Mouse (Mus musculus) hindbrain, postnatal 0 days (tissue): Measurements from ENCODE around the gene Cfap70. TPM values are rescaled to one million over a fixed set of nuclear protein-coding genes. Genes with fewer than 3 reads are reported as not detected.
A peak's percentile ranks its signal among the peaks of the same experiment; 100 is the strongest.

Experiments
- ATAC-seq: fragments of 200-750 bp; cut with Nextera tagmentation; 2 replicates; pipeline ENCODE4 v1.8.0; 2017; ENCODE audit warnings: mild to moderate bottlenecking, moderate TSS enrichment, moderate library complexity
- DNase-seq: peaks from one replicate; pipeline ENCODE4 v3.0.0-alpha.2; 2015; ENCODE audit warnings: low spot score
- H3K27ac ChIP-seq: fragments of 300-500 bp; sonication (generic); 2 replicates; pipeline ENCODE4 v1.5.1; 2014; ENCODE audit warnings: mild to moderate bottlenecking
- H3K27me3 ChIP-seq: fragments of 300-500 bp; sonication (generic); 2 replicates; pipeline ENCODE4 v1.6.1; 2014; ENCODE audit warnings: low read length, mixed read lengths; ENCODE audit not compliant: insufficient read depth
- H3K36me3 ChIP-seq: fragments of 300-500 bp; sonication (generic); 2 replicates; pipeline ENCODE4 v1.6.1; 2014; ENCODE audit warnings: low read length, mixed read lengths; ENCODE audit not compliant: insufficient read depth
- H3K4me1 ChIP-seq: fragments of 300-500 bp; sonication (generic); 2 replicates; pipeline ENCODE4 v1.6.1; 2014; ENCODE audit warnings: antibody characterized with exemption, low read length, mixed read lengths; ENCODE audit not compliant: insufficient read depth
- H3K4me2 ChIP-seq: fragments of 300-500 bp; sonication (generic); 2 replicates; pipeline ENCODE4 v1.6.1; 2014; ENCODE audit warnings: low read depth, mild to moderate bottlenecking, low read length, moderate library complexity, mixed read lengths
- H3K4me3 ChIP-seq: fragments of 300-500 bp; sonication (generic); 2 replicates; pipeline ENCODE4 v1.5.1; 2014; ENCODE audit warnings: low read length
- H3K9ac ChIP-seq: fragments of 300-500 bp; sonication (generic); replicated peaks from 2 replicates; pipeline ENCODE4 v1.6.1; 2014; ENCODE audit warnings: mild to moderate bottlenecking, low read length, moderate library complexity, mixed read lengths
- H3K9me3 ChIP-seq: fragments of 300-500 bp; sonication (generic); 2 replicates; pipeline ENCODE4 v1.6.1; 2016; ENCODE audit warnings: low read length, mixed read lengths
- CTCF ChIP-seq: IDR thresholded peaks from 2 replicates; pipeline ENCODE4 v1.5.1; 2016; ENCODE audit warnings: antibody characterized with exemption, control low read depth, low read depth
- WGBS: fragments of 180-500 bp; shearing (Covaris S2); extraction: QIAGEN DNeasy Blood & Tissue Kit; methylation state at CpG from one replicate; pipeline ENCODE4 v1.1.7; 2014; 5-methylcytosine and 5-hydroxymethylcytosine counted together
- polyA plus RNA-seq: library from polyadenylated mRNA; unstranded; fragments of >200 nt; fragmentation: Nextera tagmentation; extraction: Ambion mirVana; gene quantifications from 2 replicates; pipeline ENCODE4 v1.2.1, GENCODE M21; 2015
- total RNA-seq: library from RNA; depleted of rRNA; stranded (reverse); fragments of >200 nt; gene quantifications from 2 replicates; pipeline ENCODE4 v1.2.3, GENCODE M21; 2014; rRNA removed

The Cfap70 gene
- 0.11 and 0.31 TPM in 2 replicates for total RNA-seq
- polyA plus RNA-seq: 1.8 and 2.2 TPM in 2 replicates

DNA sequence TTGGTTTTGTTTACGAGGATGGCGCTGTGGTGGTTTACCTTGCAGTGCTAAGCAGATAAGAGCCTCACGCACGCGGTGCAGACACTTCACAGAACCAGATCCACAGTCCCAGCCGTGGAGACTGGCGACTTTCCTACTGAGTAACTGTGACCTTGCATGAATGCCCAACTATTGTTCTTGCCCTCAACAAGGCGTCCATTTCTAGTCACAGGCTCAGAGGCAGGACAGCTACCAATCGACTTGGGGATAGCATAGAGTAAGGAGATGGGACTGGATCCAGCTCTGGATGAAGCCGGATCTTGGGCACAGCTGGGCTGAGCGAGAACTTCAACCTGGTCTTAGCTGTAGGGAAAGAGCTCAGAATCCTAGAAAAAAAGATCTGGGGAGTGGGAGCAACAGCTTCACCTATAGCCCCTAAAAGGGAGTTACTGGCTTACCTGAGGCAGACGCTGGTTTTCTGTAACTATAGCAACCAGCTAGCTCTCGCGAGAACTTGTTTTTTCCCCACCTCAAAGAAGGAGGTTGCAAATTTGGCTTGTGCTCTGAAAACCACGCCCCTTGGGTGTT is at the start of gene Cfap70:
Gene Cfap70 (minus strand): TSS at position 462 of the 567 bp plus-strand sequence.
- TF ChIP-seq CTCF: no peak

DNA sequence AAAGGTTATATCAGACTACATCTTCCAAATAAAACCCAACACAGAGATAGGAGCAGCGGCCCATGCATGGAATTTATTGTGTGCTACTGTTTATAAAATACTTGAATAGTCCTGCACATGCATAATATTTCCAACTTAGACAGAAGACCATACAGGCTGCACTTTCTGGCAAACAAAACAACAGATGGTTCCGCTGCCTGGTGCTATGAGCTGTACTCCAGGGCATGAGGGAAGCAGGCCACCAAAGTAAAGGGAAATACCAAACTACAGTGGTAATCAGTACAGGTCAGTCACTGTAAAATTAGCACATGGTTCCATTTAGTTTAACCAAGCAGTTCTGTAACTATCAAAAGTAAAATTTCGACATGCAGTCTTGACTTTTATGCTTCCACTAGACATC is 48.0 kb upstream of the Cfap70 start:
- WGBS: 86% methylated on average over 3 of the region's 3 CpGs
- H3K9ac ChIP-seq: no peak overlapping the region
- ATAC-seq (no peak), DNase-seq (no peak)
- H3K4me2 ChIP-seq: no peak overlapping the region
- H3K27me3 ChIP-seq: no peaks in the 10 kb centered on the region
- no peaks in the 10 kb centered on the region for H3K4me1 ChIP-seq
- H3K36me3 ChIP-seq: peaks cover 23% of the 10 kb centered on the region
- H3K9me3 ChIP-seq: no peaks in the 10 kb centered on the region
- H3K27ac ChIP-seq: no peak overlapping the region
- H3K4me3 ChIP-seq: no peak overlapping the region
- TF ChIP-seq CTCF: no peak

More for the DNA sequence above, at the start of gene Cfap70:
- Histone ChIP-seq H3K9me3 (no peaks in the 10 kb centered on the region), H3K36me3 (peaks cover 6% of the 10 kb centered on the region; the same call in 1 of the 2 replicates), H3K4me2 (peak within 1 kb of the TSS; percentile 88), H3K27ac (peak within 1 kb of the TSS; percentile 62), H3K9ac (peak within 1 kb of the TSS; percentile 44; the same call in 1 of the 2 replicates), H3K4me1 (0 out of 2 replicates have a peak, but pooled peaks cover 7% of the 10 kb centered on the region), H3K27me3 (no peaks in the 10 kb centered on the region), H3K4me3 (peak within 1 kb of the TSS; percentile 46)
- 5% methylated on average over 15 of the region's 15 CpGs for whole genome bisulfite sequencing
- ATAC-seq (peak; percentile 86), DNase-seq (peak; percentile 87)

DNA sequence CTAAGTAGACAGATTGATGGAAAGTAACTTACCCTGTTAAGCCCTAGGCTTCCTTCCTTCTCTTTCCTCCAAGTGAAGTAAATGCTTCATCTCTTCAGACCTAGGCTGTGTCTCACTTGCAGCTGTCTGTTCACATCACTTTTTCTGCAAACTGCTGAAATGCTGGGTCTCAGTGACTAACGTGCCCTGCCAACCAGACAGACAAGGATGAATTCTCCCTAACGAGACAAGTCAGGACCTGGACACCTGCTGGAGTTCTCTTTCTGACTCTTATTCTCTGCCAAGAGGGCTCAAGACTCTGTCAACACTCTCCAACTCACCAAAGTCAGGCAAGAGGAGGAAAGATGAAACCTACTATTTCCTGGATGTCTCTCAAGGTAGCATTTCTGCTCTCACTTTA is 44.6 kb upstream of the Cfap70 start, which contains the start of gene Mss51:
Gene Mss51 (minus strand): TSS at position 299 of the 400 bp plus-strand sequence.
- DNase-seq (no peak), ATAC-seq (no peak)

DNA sequence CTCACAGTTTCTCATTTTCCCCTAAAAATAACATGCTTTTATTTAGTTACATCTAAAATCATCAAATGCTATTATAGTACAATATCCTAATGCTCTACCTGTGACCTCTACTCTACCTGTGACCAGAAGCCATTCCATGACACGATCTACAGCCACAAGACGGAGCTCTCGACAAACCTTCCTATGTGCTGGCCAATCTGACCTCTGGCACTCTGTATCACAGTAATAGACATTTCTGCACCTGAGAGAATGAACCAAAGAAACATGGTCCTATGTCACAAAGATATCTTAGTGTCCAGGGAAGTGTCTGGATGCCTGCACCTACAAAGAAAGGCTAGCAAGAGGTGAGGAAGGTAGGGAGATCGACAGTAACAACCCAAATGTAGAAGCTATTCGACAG is 34.0 kb upstream of the Cfap70 start:
- Histone ChIP-seq H3K36me3 (peaks cover 12% of the 10 kb centered on the region; the same call in 1 of the 2 replicates), H3K27ac (no peak overlapping the region), H3K27me3 (no peaks in the 10 kb centered on the region), H3K4me2 (no peak overlapping the region), H3K9ac (no peak overlapping the region), H3K9me3 (no peaks in the 10 kb centered on the region), H3K4me3 (no peak overlapping the region), H3K4me1 (no peaks in the 10 kb centered on the region)
- no peak for TF ChIP-seq CTCF
- DNase-seq (no peak), ATAC-seq (no peak)
- 97% methylated on average over 5 of the region's 5 CpGs for whole genome bisulfite sequencing

More for the DNA sequence above, 44.6 kb upstream of the Cfap70 start, which contains the start of gene Mss51:
- no peaks in the 10 kb centered on the region for H3K27me3 ChIP-seq
- peaks cover 23% of the 10 kb centered on the region for H3K36me3 ChIP-seq
- no peaks in the 10 kb centered on the region for H3K4me1 ChIP-seq
- no peak within 1 kb of the TSS for H3K4me2 ChIP-seq
- no peaks in the 10 kb centered on the region for H3K9me3 ChIP-seq
- TF ChIP-seq CTCF: no peak
- no peak within 1 kb of the TSS for H3K9ac ChIP-seq
- H3K4me3 ChIP-seq: no peak within 1 kb of the TSS
- 50% methylated on average over 2 of the region's 2 CpGs for WGBS
- H3K27ac ChIP-seq: no peak within 1 kb of the TSS

DNA sequence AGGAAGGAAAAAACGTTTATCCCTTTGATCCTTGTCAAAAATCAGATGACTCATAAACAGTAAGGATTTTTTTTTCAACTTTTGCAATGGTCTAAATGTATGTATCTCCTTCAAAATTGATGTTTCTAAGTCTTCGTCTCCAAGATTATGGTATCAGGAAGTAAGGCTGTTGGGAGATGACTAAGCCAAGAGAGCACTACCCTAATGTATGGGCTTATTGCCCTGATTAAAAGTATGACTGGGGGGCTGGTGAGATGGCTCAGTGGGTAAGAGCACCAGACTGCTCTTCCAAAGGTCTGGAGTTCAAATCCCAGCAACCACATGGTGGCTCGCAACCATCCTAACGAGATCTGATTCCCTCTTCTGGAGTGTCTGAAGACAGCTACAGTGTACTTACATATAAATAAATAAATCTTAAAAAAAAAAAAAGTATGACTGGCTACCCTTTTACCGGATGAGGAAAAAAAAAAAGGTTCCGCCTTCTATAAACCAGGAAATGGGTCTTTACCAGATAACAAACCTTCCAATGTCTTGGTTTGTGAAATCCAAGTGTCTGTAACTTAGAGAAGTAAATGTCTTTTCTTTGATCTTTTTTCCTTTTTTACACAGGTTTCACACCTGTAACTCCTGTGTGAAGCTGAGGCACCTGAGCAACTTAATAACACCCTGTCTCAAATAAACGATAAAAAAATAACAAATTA is 30.2 kb upstream of the Cfap70 start:
- Histone ChIP-seq H3K4me3 (no peak overlapping the region), H3K4me2 (no peak overlapping the region), H3K36me3 (peaks cover 12% of the 10 kb centered on the region; the same call in 1 of the 2 replicates), H3K9me3 (no peaks in the 10 kb centered on the region), H3K27ac (no peak overlapping the region), H3K9ac (no peak overlapping the region), H3K4me1 (0 out of 2 replicates have a peak, but pooled peaks cover 4% of the 10 kb centered on the region), H3K27me3 (no peaks in the 10 kb centered on the region)
- WGBS: 91% methylated on average over 7 of the region's 7 CpGs
- no peak for TF ChIP-seq CTCF
- DNase-seq: no peak
- ATAC-seq: no peak

DNA sequence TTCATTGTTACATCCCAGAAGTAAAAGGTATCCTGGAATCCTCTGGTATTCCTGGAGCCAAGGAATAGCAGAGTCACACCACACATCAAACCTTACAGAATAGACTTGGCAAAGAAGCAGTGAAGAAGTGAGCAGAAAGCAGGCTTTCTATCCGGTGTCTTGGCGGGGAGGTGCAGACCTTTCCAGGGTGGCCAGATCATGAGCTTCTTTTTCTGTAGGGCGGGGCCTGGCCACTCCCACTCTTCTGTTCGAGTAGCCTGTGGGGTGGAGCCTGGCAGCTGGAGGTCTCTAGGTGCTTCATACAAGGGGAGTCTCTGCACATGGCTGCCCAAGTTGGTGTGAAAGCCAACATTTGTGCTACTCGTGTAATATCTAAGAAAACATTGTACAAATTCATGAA is 29.2 kb upstream of the Cfap70 start:
- H3K27me3 ChIP-seq: no peaks in the 10 kb centered on the region
- DNase-seq: no peak
- no peak overlapping the region for H3K4me3 ChIP-seq
- 0 out of 2 replicates have a peak, but pooled peaks cover 9% of the 10 kb centered on the region for H3K36me3 ChIP-seq
- no peak overlapping the region for H3K9ac ChIP-seq
- no peak overlapping the region for H3K27ac ChIP-seq
- TF ChIP-seq CTCF: no peak
- H3K4me2 ChIP-seq: no peak overlapping the region
- 0 out of 2 replicates have a peak, but pooled peaks cover 4% of the 10 kb centered on the region for H3K4me1 ChIP-seq
- H3K9me3 ChIP-seq: no peaks in the 10 kb centered on the region
- no peak for ATAC-seq
- WGBS: 28% methylated on average over 5 of the region's 5 CpGs
